Mouse (Mus musculus) intestine, postnatal 0 days (tissue): ENCODE data around the gene Pitpnm2. TPM values are rescaled to one million over a fixed set of nuclear protein-coding genes. Genes with fewer than 3 reads are reported as not detected.
"Not testable (repeated sequence)": the region's sequence is repeated elsewhere in the genome, so short reads cannot be mapped to it uniquely, and the experiment has no call there.

Experiments used
- ATAC-seq: fragments of 200-750 bp; cut with Nextera tagmentation; 2 replicates; pipeline ENCODE4 v1.8.0; 2017; ENCODE audit warnings: mild to moderate bottlenecking, moderate TSS enrichment, moderate library complexity
- H3K27ac ChIP-seq: fragments of 300-500 bp; sonication (generic); 2 replicates; pipeline ENCODE4 v1.5.1; 2014; ENCODE audit warnings: mild to moderate bottlenecking, low read depth, low read length, moderate library complexity
- H3K27me3 ChIP-seq: fragments of 300-500 bp; sonication (generic); replicated peaks from 2 replicates; pipeline ENCODE4 v1.6.1; 2014; ENCODE audit warnings: low read length, mixed read lengths; ENCODE audit not compliant: control insufficient read depth, insufficient read depth
- H3K36me3 ChIP-seq: fragments of 300-500 bp; sonication (generic); 2 replicates; pipeline ENCODE4 v1.6.1; 2014; ENCODE audit warnings: mild to moderate bottlenecking, moderate library complexity; ENCODE audit not compliant: control insufficient read depth, insufficient read depth
- H3K4me1 ChIP-seq: fragments of 300-500 bp; sonication (generic); replicated peaks from 2 replicates; pipeline ENCODE4 v1.6.1; 2014; ENCODE audit warnings: antibody characterized with exemption, low read length, mixed read lengths; ENCODE audit not compliant: control insufficient read depth, insufficient read depth
- H3K4me2 ChIP-seq: fragments of 300-500 bp; sonication (generic); replicated peaks from 2 replicates; pipeline ENCODE4 v1.6.1; 2014; ENCODE audit warnings: low read depth, mild to moderate bottlenecking, moderate library complexity
- H3K4me3 ChIP-seq: fragments of 300-500 bp; sonication (generic); 2 replicates; pipeline ENCODE4 v1.5.1; 2014; ENCODE audit warnings: low read depth, low read length
- H3K9ac ChIP-seq: fragments of 300-500 bp; sonication (generic); 2 replicates; pipeline ENCODE4 v1.6.1; 2014; ENCODE audit warnings: mild to moderate bottlenecking, low read depth, low read length
- H3K9me3 ChIP-seq: fragments of 300-500 bp; sonication (generic); 2 replicates; pipeline ENCODE4 v1.6.1; 2016; ENCODE audit warnings: mixed run types; ENCODE audit not compliant: control insufficient read depth
- CTCF ChIP-seq: sonication (generic); IDR thresholded peaks from 2 replicates; pipeline ENCODE4 v1.5.1; 2016; ENCODE audit warnings: low read depth, mild to moderate bottlenecking, control low read depth, antibody characterized with exemption, moderate library complexity
- WGBS: fragments of 180-500 bp; shearing (Covaris S2); extraction: QIAGEN DNeasy Blood & Tissue Kit; methylation state at CpG from one replicate; pipeline ENCODE4 v1.1.7; 2014; 5-methylcytosine and 5-hydroxymethylcytosine counted together
- polyA plus RNA-seq: library from polyadenylated mRNA; unstranded; fragments of >200 nt; fragmentation: Nextera tagmentation; extraction: Ambion mirVana; gene quantifications from 2 replicates; pipeline ENCODE4 v1.2.1, GENCODE M21; 2015

Pitpnm2 gene
- polyA plus RNA-seq, 1 experiment from 2014 or later = 1.5 TPM

- TF ChIP-seq CTCF = no peak
- Histone ChIP-seq H3K9ac (no peak overlapping the region), H3K4me1 (0 out of 2 replicates have a peak, but pooled peaks cover 3% of the 10 kb centered on the region), H3K4me3 (no peak overlapping the region), H3K4me2 (no peak overlapping the region), H3K36me3 (no peaks in the 10 kb centered on the region; the same call in 1 of the 2 replicates), H3K27me3 (no peaks in the 10 kb centered on the region), H3K9me3 (no peaks in the 10 kb centered on the region), H3K27ac (no peak overlapping the region)
- WGBS = 83% methylated on average over 5 of the region's 5 CpGs
- no peak for ATAC-seq
Observed at GRCm38 (mm10) chr5:124220551-124220950, 29.0 kb downstream of the Pitpnm2 start.

- TF ChIP-seq CTCF = no peak
- 89% methylated on average over 10 of the region's 10 CpGs for WGBS
- Histone ChIP-seq H3K27me3 (no peaks in the 10 kb centered on the region), H3K27ac (no peak overlapping the region), H3K4me3 (no peak overlapping the region), H3K4me1 (0 out of 2 replicates have a peak, but pooled peaks cover 3% of the 10 kb centered on the region), H3K9ac (no peak overlapping the region), H3K36me3 (no peaks in the 10 kb centered on the region; the same call in 1 of the 2 replicates), H3K9me3 (no peaks in the 10 kb centered on the region), H3K4me2 (no peak overlapping the region)
- ATAC-seq = no peak
Observed at GRCm38 (mm10) chr5:124219431-124219830, 30.1 kb downstream of the Pitpnm2 start.

GRCm38 (mm10) chr5:124218986-124219385, 30.6 kb downstream of the Pitpnm2 start:
- Histone ChIP-seq H3K27ac (no peak overlapping the region), H3K27me3 (no peaks in the 10 kb centered on the region), H3K4me3 (no peak overlapping the region), H3K9ac (no peak overlapping the region), H3K4me1 (0 out of 2 replicates have a peak, but pooled peaks cover 3% of the 10 kb centered on the region), H3K4me2 (no peak overlapping the region), H3K9me3 (no peaks in the 10 kb centered on the region), H3K36me3 (no peaks in the 10 kb centered on the region; the same call in 1 of the 2 replicates)
- no peak for ATAC-seq
- TF ChIP-seq CTCF = no peak
- 66% methylated on average over 7 of the region's 7 CpGs for WGBS

- no peaks in the 10 kb centered on the region; the same call in 1 of the 2 replicates for H3K36me3 ChIP-seq
- no peaks in the 10 kb centered on the region for H3K9me3 ChIP-seq
- 0 out of 2 replicates have a peak, but pooled peaks cover 3% of the 10 kb centered on the region for H3K4me1 ChIP-seq
- H3K27ac ChIP-seq = no peak overlapping the region
- H3K9ac ChIP-seq = no peak overlapping the region
- WGBS = 61% methylated on average over 7 of the region's 8 CpGs
- no peak for ATAC-seq
- TF ChIP-seq CTCF = no peak
- no peaks in the 10 kb centered on the region for H3K27me3 ChIP-seq
- no peak overlapping the region for H3K4me2 ChIP-seq
- no peak overlapping the region for H3K4me3 ChIP-seq
Observed at GRCm38 (mm10) chr5:124217566-124218249, 31.9 kb downstream of the Pitpnm2 start.

- WGBS = 86% methylated on average over 5 of the region's 5 CpGs
- not testable (repeated sequence) for H3K4me2 ChIP-seq, H3K9me3 ChIP-seq, ATAC-seq, H3K27me3 ChIP-seq, H3K4me3 ChIP-seq, H3K9ac ChIP-seq, H3K36me3 ChIP-seq, H3K4me1 ChIP-seq, H3K27ac ChIP-seq
Observed at GRCm38 (mm10) chr5:124217092-124217491, 32.5 kb downstream of the Pitpnm2 start.

- no peak for ATAC-seq
- no peak overlapping the region for H3K27ac ChIP-seq
- H3K4me2 ChIP-seq = no peak overlapping the region
- WGBS = 89% methylated on average over 6 of the region's 6 CpGs
- no peaks in the 10 kb centered on the region for H3K4me1 ChIP-seq
- no peaks in the 10 kb centered on the region for H3K9me3 ChIP-seq
- no peak for TF ChIP-seq CTCF
- H3K4me3 ChIP-seq = no peak overlapping the region
- H3K36me3 ChIP-seq = no peaks in the 10 kb centered on the region; the same call in 1 of the 2 replicates
- H3K9ac ChIP-seq = no peak overlapping the region
- no peaks in the 10 kb centered on the region for H3K27me3 ChIP-seq
Observed at GRCm38 (mm10) chr5:124216403-124216802, 33.2 kb downstream of the Pitpnm2 start.
